Mouse (Mus musculus) thymus, postnatal 36 days (tissue): Measurements from ENCODE around the gene Gm49450.

Experiments used
- DNase-seq, 2 experiments: peaks; one replicate each; pipeline ENCODE4 v3.0.0; 2022; ENCODE audit warnings: mixed read lengths in 2 of 2

Gm49450 gene

DNA sequence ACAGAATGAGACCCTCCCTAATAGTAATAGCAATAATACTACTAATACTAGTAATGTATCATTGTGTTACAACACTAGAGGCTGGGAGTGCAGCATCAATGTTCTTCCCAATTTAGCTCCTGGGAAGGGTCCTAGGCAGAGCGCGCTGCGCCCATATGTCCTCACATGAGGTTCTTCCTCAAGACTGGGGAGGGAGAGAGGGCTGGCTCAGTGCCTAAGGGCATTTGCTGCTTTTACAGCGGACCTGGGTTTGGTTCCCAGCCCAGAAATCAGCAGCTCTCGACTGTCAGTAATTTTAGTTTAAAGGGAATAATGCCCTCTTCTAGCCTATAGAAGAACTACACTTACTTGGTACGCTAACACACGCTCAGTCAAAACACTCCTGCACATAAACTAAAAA, 65.8 kb downstream of the Gm49450 start:
- DNase-seq, result no peak

- DNase-seq, result no peak
Measured at GRCm38 (mm10) chr15:98886667-98887387, 66.5 kb downstream of the Gm49450 start.

DNA sequence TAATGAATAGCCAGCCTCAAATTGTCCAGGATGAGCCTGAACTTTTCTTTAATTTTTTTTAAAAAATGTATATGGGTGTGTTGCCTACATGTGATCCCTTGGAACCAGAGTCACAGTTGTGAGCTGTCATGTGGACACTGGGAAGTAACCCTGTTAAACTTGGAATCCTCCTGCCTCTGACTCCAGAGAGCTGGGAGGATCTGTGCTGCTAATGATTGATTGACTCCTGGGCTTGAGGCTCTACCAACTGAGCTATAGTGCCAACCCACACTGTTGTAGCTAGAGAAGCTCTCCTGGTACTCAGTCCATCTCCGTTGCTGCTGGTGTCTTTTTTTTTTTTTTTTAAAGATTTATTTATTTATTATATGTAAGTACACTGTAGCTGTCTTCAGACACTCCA, 69.2 kb downstream of the Gm49450 start:
- no peak for DNase-seq

- no peak for DNase-seq
Measured at GRCm38 (mm10) chr15:98883661-98884060, 69.7 kb downstream of the Gm49450 start.
